Mouse (Mus musculus) kidney, adult 11 months (tissue): ENCODE results near the gene Cdc40.
A peak's percentile ranks its signal among the peaks of the same experiment; 100 is the strongest.

ENCODE experiments used
- DNase-seq: peaks from one replicate; pipeline ENCODE4 v3.0.0; 2022

The Cdc40 gene

GRCm38 (mm10) chr10:40882831-40883643 is at the start of gene Cdc40, which contains the start of gene Wasf1:
Gene Cdc40, minus strand, starts transcription at chr10:40883311.
Gene Wasf1, plus strand, starts transcription at chr10:40883475.
- peak; percentile 96 for DNase-seq

GRCm38 (mm10) chr10:40919464-40919863 is 36.4 kb upstream of the Cdc40 start:
- no peak for DNase-seq

GRCm38 (mm10) chr10:40918669-40919440 is 35.7 kb upstream of the Cdc40 start:
- no peak for DNase-seq

GRCm38 (mm10) chr10:40915240-40915639 is 32.1 kb upstream of the Cdc40 start:
- no peak for DNase-seq

GRCm38 (mm10) chr10:40910811-40911210 is 27.7 kb upstream of the Cdc40 start:
- no peak for DNase-seq

- no peak for DNase-seq
These were observed 25.5 kb upstream of the Cdc40 start for GRCm38 (mm10) chr10:40908580-40908979.

- no peak for DNase-seq
These were observed 23.7 kb upstream of the Cdc40 start for GRCm38 (mm10) chr10:40906802-40907201.

- DNase-seq = no peak
These were observed 23.0 kb upstream of the Cdc40 start for GRCm38 (mm10) chr10:40906131-40906530.

- DNase-seq = no peak
These were observed 18.7 kb upstream of the Cdc40 start for GRCm38 (mm10) chr10:40901786-40902185.

GRCm38 (mm10) chr10:40896656-40897055 is 13.5 kb upstream of the Cdc40 start:
- DNase-seq = no peak

- DNase-seq = no peak
These were observed 12.7 kb upstream of the Cdc40 start for GRCm38 (mm10) chr10:40895765-40896164.

- DNase-seq = no peak
These were observed 6.0 kb upstream of the Cdc40 start for GRCm38 (mm10) chr10:40889146-40889545.

GRCm38 (mm10) chr10:40887316-40887715 is 4.2 kb upstream of the Cdc40 start:
- no peak for DNase-seq

GRCm38 (mm10) chr10:40885432-40885831 is 2.3 kb upstream of the Cdc40 start:
- no peak for DNase-seq

GRCm38 (mm10) chr10:40884279-40884806 is 1.2 kb upstream of the Cdc40 start:
- peak; percentile 21 for DNase-seq

- no peak for DNase-seq
These were observed 650 bp upstream of the Cdc40 start for GRCm38 (mm10) chr10:40883644-40884278.

GRCm38 (mm10) chr10:40882333-40882732 is 778 bp downstream of the Cdc40 start:
- no peak for DNase-seq

- no peak for DNase-seq
These were observed 1.9 kb downstream of the Cdc40 start for GRCm38 (mm10) chr10:40881236-40881635.

GRCm38 (mm10) chr10:40879969-40880368 is 3.1 kb downstream of the Cdc40 start:
- DNase-seq = no peak

GRCm38 (mm10) chr10:40878246-40878645 is 4.9 kb downstream of the Cdc40 start:
- no peak for DNase-seq

GRCm38 (mm10) chr10:40872052-40872451 is 11.1 kb downstream of the Cdc40 start:
- no peak for DNase-seq

- no peak for DNase-seq
These were observed 11.8 kb downstream of the Cdc40 start for GRCm38 (mm10) chr10:40871301-40871700.

- no peak for DNase-seq
These were observed 15.0 kb downstream of the Cdc40 start for GRCm38 (mm10) chr10:40868081-40868480.
